Mouse (Mus musculus) G1E (cell line): Measurements from ENCODE around the gene Olfr761. TPM values are rescaled to one million over a fixed set of nuclear protein-coding genes. Genes with fewer than 3 reads are reported as not detected.
"Not testable (repeated sequence)": the region's sequence is repeated elsewhere in the genome, so short reads cannot be mapped to it uniquely, and the experiment has no call there.

Experiments used
- ATAC-seq: 2 replicates; pipeline ENCODE4 v1.8.0; 2016; ENCODE audit warnings: mild to moderate bottlenecking; ENCODE audit not compliant: insufficient number of reproducible peaks, poor library complexity, low FRiP score, severe bottlenecking; ENCODE audit errors: extremely low read depth
- DNase-seq: peaks from one replicate; pipeline ENCODE4 v3.0.0; 2012; ENCODE audit warnings: low spot score
- H3K27me3 ChIP-seq: 2 replicates; pipeline ENCODE4 v1.6.1; 2012; ENCODE audit warnings: mild to moderate bottlenecking, low read length, inconsistent platforms; ENCODE audit not compliant: insufficient read depth
- H3K36me3 ChIP-seq: replicated peaks from 2 replicates; pipeline ENCODE3; 2012; ENCODE audit warnings: mild to moderate bottlenecking, inconsistent platforms
- H3K4me1 ChIP-seq: 2 replicates; pipeline ENCODE4 v1.6.1; 2012; ENCODE audit warnings: low read depth, low read length, inconsistent platforms, mixed read lengths; ENCODE audit not compliant: insufficient read depth
- H3K4me3 ChIP-seq: 2 replicates; pipeline ENCODE4 v1.5.1; 2012; ENCODE audit warnings: low read depth, mild to moderate bottlenecking, inconsistent platforms, low read length, moderate library complexity, mixed read lengths
- H3K9me3 ChIP-seq: replicated peaks from 2 replicates; pipeline ENCODE4 v1.6.1; 2012; ENCODE audit warnings: inconsistent platforms
- CTCF ChIP-seq: IDR thresholded peaks from 2 replicates; pipeline ENCODE4 v1.5.1; 2012; ENCODE audit warnings: low read depth, low read length, inconsistent platforms, mixed read lengths
- GATA1 ChIP-seq: IDR thresholded peaks from 2 replicates; pipeline ENCODE4 v1.6.1; 2012; ENCODE audit warnings: borderline replicate concordance, low read length, inconsistent platforms, mixed read lengths
- GATA2 ChIP-seq: IDR thresholded peaks from 2 replicates; pipeline ENCODE4 v1.6.1; 2012; ENCODE audit warnings: low read depth, low read length, inconsistent platforms, borderline replicate concordance
- POLR2AphosphoS5 ChIP-seq: IDR thresholded peaks from 2 replicates; pipeline ENCODE4 v1.6.1; 2012; ENCODE audit warnings: low read depth, low read length, inconsistent platforms; ENCODE audit not compliant: insufficient replicate concordance
- TAL1 ChIP-seq: conservative IDR thresholded peaks from 2 replicates; pipeline ENCODE4 v1.6.1; 2012; ENCODE audit warnings: low read depth, low read length, inconsistent platforms, mixed read lengths
- polyA plus RNA-seq: library from polyadenylated mRNA; stranded (reverse); fragments of >175 nt; gene quantifications from 2 replicates; pipeline ENCODE4 v1.2.3, GENCODE M21; 2012
- total RNA-seq, 2 experiments: library from RNA; stranded (forward) in 1 of 2; stranded (reverse) in 1 of 2; fragments of 200-1000 nt in 1 of 2; fragments of >200 nt in 1 of 2; fragmentation: Nextera tagmentation in 1 of 2; gene quantifications; 2 replicates each; pipeline ENCODE4 v1.2.3; 2014 to 2017

The Olfr761 gene
- total RNA-seq (2014; fragmentation: Nextera tagmentation), result not detected in 2 replicates
- total RNA-seq (2017), result not detected in 2 replicates
- polyA plus RNA-seq, result not detected in 2 replicates

GRCm38 (mm10) chr17:37952979-37953378, at the start of gene Olfr761:
Gene Olfr761 (minus strand): TSS chr17:37953079.
- ATAC-seq, result no peak
- no peaks in the 10 kb centered on the region for H3K4me1 ChIP-seq
- no peak within 1 kb of the TSS for H3K4me3 ChIP-seq
- no peaks in the 10 kb centered on the region for H3K36me3 ChIP-seq
- H3K9me3 ChIP-seq, result no peaks in the 10 kb centered on the region
- TF ChIP-seq POLR2AphosphoS5, result no peak
- no peak for TF ChIP-seq GATA2
- no peak for TF ChIP-seq CTCF
- no peak for TF ChIP-seq TAL1
- TF ChIP-seq GATA1, result no peak
- no peak for DNase-seq
- H3K27me3 ChIP-seq, result no peaks in the 10 kb centered on the region

- TF ChIP-seq GATA1 (no peak), CTCF (no peak), POLR2AphosphoS5 (no peak), GATA2 (no peak), TAL1 (no peak)
- peak; percentile 75 for DNase-seq
- peak overlapping the region; percentile 73 for H3K4me3 ChIP-seq
- no peaks in the 10 kb centered on the region for H3K9me3 ChIP-seq
- peak; percentile 95 for ATAC-seq
- no peaks in the 10 kb centered on the region for H3K27me3 ChIP-seq
- H3K4me1 ChIP-seq, result peaks cover 8% of the 10 kb centered on the region; the same call in 1 of the 2 replicates
- H3K36me3 ChIP-seq, result peaks cover 3% of the 10 kb centered on the region
Measured at GRCm38 (mm10) chr17:37995635-37996307, 42.9 kb upstream of the Olfr761 start.

- TF ChIP-seq POLR2AphosphoS5 (no peak), TAL1 (peak; percentile 91)
- Histone ChIP-seq H3K9me3 (no peaks in the 10 kb centered on the region), H3K4me3 (no peak overlapping the region; the same call in 1 of the 2 replicates), H3K36me3 (no peaks in the 10 kb centered on the region), H3K4me1 (peaks cover 12% of the 10 kb centered on the region; the same call in 1 of the 2 replicates), H3K27me3 (no peaks in the 10 kb centered on the region)
- DNase-seq, result no peak
- ATAC-seq, result peak; percentile 87
Measured at GRCm38 (mm10) chr17:37990453-37990961, 37.6 kb upstream of the Olfr761 start.

- ATAC-seq, result no peak
- H3K36me3 ChIP-seq, result no peaks in the 10 kb centered on the region
- H3K9me3 ChIP-seq, result no peaks in the 10 kb centered on the region
- H3K27me3 ChIP-seq, result no peaks in the 10 kb centered on the region
- H3K4me3 ChIP-seq, result no peak overlapping the region
- H3K4me1 ChIP-seq, result no peaks in the 10 kb centered on the region
- DNase-seq, result no peak
- no peak for TF ChIP-seq GATA2
- no peak for TF ChIP-seq TAL1
- no peak for TF ChIP-seq CTCF
- no peak for TF ChIP-seq GATA1
- no peak for TF ChIP-seq POLR2AphosphoS5
Measured at GRCm38 (mm10) chr17:37973591-37973990, 20.7 kb upstream of the Olfr761 start.

- Histone ChIP-seq H3K4me3 (no peak within 1 kb of the TSS), H3K36me3 (no peaks in the 10 kb centered on the region)
Measured at GRCm38 (mm10) chr17:37920248-37920647, 32.6 kb downstream of the Olfr761 start, which contains the start of gene Olfr128. Gene Olfr128 (plus strand): TSS chr17:37920548.

GRCm38 (mm10) chr17:37906821-37907220, 46.1 kb downstream of the Olfr761 start:
- not testable (repeated sequence) for H3K27me3 ChIP-seq, H3K4me1 ChIP-seq, ATAC-seq, H3K36me3 ChIP-seq, H3K9me3 ChIP-seq, DNase-seq, H3K4me3 ChIP-seq

More at GRCm38 (mm10) chr17:37920248-37920647, 32.6 kb downstream of the Olfr761 start, which contains the start of gene Olfr128:
- H3K4me1 ChIP-seq, result no peaks in the 10 kb centered on the region
- H3K27me3 ChIP-seq, result no peaks in the 10 kb centered on the region
- H3K9me3 ChIP-seq, result no peaks in the 10 kb centered on the region
- TF ChIP-seq GATA1 (no peak), POLR2AphosphoS5 (no peak), CTCF (no peak), GATA2 (no peak), TAL1 (no peak)
- ATAC-seq, result no peak
- DNase-seq, result no peak

Other genes starting within 250 kb of the Olfr761 start
- not detected in 2 replicates for gene Olfr120, start 231.3 kb downstream of the Olfr761 start, total RNA-seq (2014; fragmentation: Nextera tagmentation)
- gene Olfr120, start 231.3 kb downstream of the Olfr761 start, total RNA-seq (2017), result 0.11 TPM in 1 of 2 replicates, not detected in the other
- not detected in 2 replicates for gene Olfr120, start 231.3 kb downstream of the Olfr761 start, polyA plus RNA-seq
- not detected in 2 replicates for gene Olfr121, start 204.2 kb downstream of the Olfr761 start, total RNA-seq (2014; fragmentation: Nextera tagmentation)
- not detected in 2 replicates for gene Olfr121, start 204.2 kb downstream of the Olfr761 start, total RNA-seq (2017)
- not detected in 2 replicates for gene Olfr121, start 204.2 kb downstream of the Olfr761 start, polyA plus RNA-seq
- not detected in 2 replicates for gene Olfr122, start 184.5 kb downstream of the Olfr761 start, total RNA-seq (2014; fragmentation: Nextera tagmentation)
- gene Olfr122, start 184.5 kb downstream of the Olfr761 start, total RNA-seq (2017), result not detected in 2 replicates
- gene Olfr122, start 184.5 kb downstream of the Olfr761 start, polyA plus RNA-seq, result not detected in 2 replicates
- not detected in 2 replicates for gene Olfr123, start 159.6 kb downstream of the Olfr761 start, total RNA-seq (2014; fragmentation: Nextera tagmentation)
- 0.11 TPM in 1 of 2 replicates, not detected in the other for gene Olfr123, start 159.6 kb downstream of the Olfr761 start, total RNA-seq (2017)
- gene Olfr123, start 159.6 kb downstream of the Olfr761 start, polyA plus RNA-seq, result not detected in 2 replicates
- not detected in 2 replicates for gene Olfr124, start 153.2 kb downstream of the Olfr761 start, total RNA-seq (2014; fragmentation: Nextera tagmentation)
- 0.27 TPM in 1 of 2 replicates, not detected in the other for gene Olfr124, start 153.2 kb downstream of the Olfr761 start, total RNA-seq (2017)
- gene Olfr124, start 153.2 kb downstream of the Olfr761 start, polyA plus RNA-seq, result not detected in 2 replicates
- not detected in 2 replicates for gene Olfr125, start 120.1 kb downstream of the Olfr761 start, total RNA-seq (2014; fragmentation: Nextera tagmentation)
- gene Olfr125, start 120.1 kb downstream of the Olfr761 start, total RNA-seq (2017), result not detected in 2 replicates
- not detected in 2 replicates for gene Olfr125, start 120.1 kb downstream of the Olfr761 start, polyA plus RNA-seq
- gene Olfr126, start 105.6 kb downstream of the Olfr761 start, total RNA-seq (2014; fragmentation: Nextera tagmentation), result not detected in 2 replicates
- gene Olfr126, start 105.6 kb downstream of the Olfr761 start, total RNA-seq (2017), result 0.11 TPM in 1 of 2 replicates, not detected in the other
- not detected in 2 replicates for gene Olfr126, start 105.6 kb downstream of the Olfr761 start, polyA plus RNA-seq
- gene Olfr127, start 52.6 kb downstream of the Olfr761 start, total RNA-seq (2014; fragmentation: Nextera tagmentation), result not detected in 2 replicates
- 0.35 TPM in 1 of 2 replicates, not detected in the other for gene Olfr127, start 52.6 kb downstream of the Olfr761 start, total RNA-seq (2017)
- gene Olfr127, start 52.6 kb downstream of the Olfr761 start, polyA plus RNA-seq, result not detected in 2 replicates
- not detected in 2 replicates for gene Olfr128, start 32.5 kb downstream of the Olfr761 start, total RNA-seq (2014; fragmentation: Nextera tagmentation)
- 0.05 and 0.17 TPM in 2 replicates for gene Olfr128, start 32.5 kb downstream of the Olfr761 start, total RNA-seq (2017)
- gene Olfr128, start 32.5 kb downstream of the Olfr761 start, polyA plus RNA-seq, result not detected in 2 replicates
- gene Olfr129, start 107.0 kb upstream of the Olfr761 start, total RNA-seq (2014; fragmentation: Nextera tagmentation), result not detected in 2 replicates
- 0.06 and 0.11 TPM in 2 replicates for gene Olfr129, start 107.0 kb upstream of the Olfr761 start, total RNA-seq (2017)
- not detected in 2 replicates for gene Olfr129, start 107.0 kb upstream of the Olfr761 start, polyA plus RNA-seq
- not detected in 2 replicates for gene Olfr130, start 110.8 kb upstream of the Olfr761 start, total RNA-seq (2014; fragmentation: Nextera tagmentation)
- gene Olfr130, start 110.8 kb upstream of the Olfr761 start, total RNA-seq (2017), result 0.05 TPM in 1 of 2 replicates, not detected in the other
- not detected in 2 replicates for gene Olfr130, start 110.8 kb upstream of the Olfr761 start, polyA plus RNA-seq
- not detected in 2 replicates for gene Olfr131, start 135.6 kb upstream of the Olfr761 start, total RNA-seq (2014; fragmentation: Nextera tagmentation)
- 0.11 TPM in 1 of 2 replicates, not detected in the other for gene Olfr131, start 135.6 kb upstream of the Olfr761 start, total RNA-seq (2017)
- gene Olfr131, start 135.6 kb upstream of the Olfr761 start, polyA plus RNA-seq, result not detected in 2 replicates
- gene Olfr132, start 181.4 kb upstream of the Olfr761 start, total RNA-seq (2014; fragmentation: Nextera tagmentation), result not detected in 2 replicates
- 0.11 TPM in 1 of 2 replicates, not detected in the other for gene Olfr132, start 181.4 kb upstream of the Olfr761 start, total RNA-seq (2017)
- gene Olfr132, start 181.4 kb upstream of the Olfr761 start, polyA plus RNA-seq, result not detected in 2 replicates
- gene Olfr133, start 192.2 kb upstream of the Olfr761 start, total RNA-seq (2014; fragmentation: Nextera tagmentation), result not detected in 2 replicates
- 0.06 TPM in 1 of 2 replicates, not detected in the other for gene Olfr133, start 192.2 kb upstream of the Olfr761 start, total RNA-seq (2017)
- gene Olfr133, start 192.2 kb upstream of the Olfr761 start, polyA plus RNA-seq, result not detected in 2 replicates
- gene Olfr134, start 218.3 kb upstream of the Olfr761 start, total RNA-seq (2014; fragmentation: Nextera tagmentation), result not detected in 2 replicates
- 0.06 TPM in 1 of 2 replicates, not detected in the other for gene Olfr134, start 218.3 kb upstream of the Olfr761 start, total RNA-seq (2017)
- not detected in 2 replicates for gene Olfr134, start 218.3 kb upstream of the Olfr761 start, polyA plus RNA-seq